Mouse (Mus musculus) heart, postnatal 0 days (tissue): Measurements from ENCODE around the gene Pbx4.

Experiments
- CTCF ChIP-seq: IDR thresholded peaks from 2 replicates; pipeline ENCODE4 v1.5.1; 2016; ENCODE audit warnings: antibody characterized with exemption, control low read depth, low read depth
- EP300 ChIP-seq: IDR thresholded peaks from 2 replicates; pipeline ENCODE4 v1.6.1; 2016; ENCODE audit warnings: antibody characterized with exemption, low read depth

GRCm38 (mm10) chr8:69884141-69884540 lies 51.9 kb downstream of the Pbx4 start:
- TF ChIP-seq CTCF (no peak), EP300 (no peak)
